Mouse (Mus musculus): ENCODE data around the gene Ms4a8a.

GRCm38 (mm10) chr19:11060900-11061299, 20.0 kb downstream of the Ms4a8a start:
- TF ChIP-seq CTCF (IDR thresholded peaks at IDR 0.05; ENCODE audit: control insufficient read depth, insufficient read depth, insufficient read length) (no peak), CEBPB (IDR thresholded peaks at IDR 0.05; ENCODE audit: low read depth) (no peak), USF1 (IDR thresholded peaks at IDR 0.05; ENCODE audit: low read depth) (no peak), MYOG (IDR thresholded peaks at IDR 0.05; ENCODE audit: control insufficient read depth, extremely low read depth, insufficient read length) (no peak), MAX (IDR thresholded peaks at IDR 0.05) (no peak), FOSL1 (IDR thresholded peaks at IDR 0.05; ENCODE audit: insufficient read depth, low read length, poor library complexity, severe bottlenecking) (no peak)
